Mouse (Mus musculus) neutrophil, adult 5-6 weeks (primary cell): ENCODE results near the gene Mecp2. TPM values are rescaled to one million over a fixed set of nuclear protein-coding genes. Genes with fewer than 3 reads are reported as not detected.

ENCODE experiments used
- ATAC-seq: fragments of 151-379, 151-347 bp; 2 replicates; pipeline ENCODE4 v1.8.0; 2017; ENCODE audit warnings: mild to moderate bottlenecking, moderate TSS enrichment; ENCODE audit not compliant: insufficient number of reproducible peaks, poor library complexity, low FRiP score, severe bottlenecking; ENCODE audit errors: extremely low read depth
- total RNA-seq: library from RNA; stranded (forward); fragments of 200-1000 nt; gene quantifications from 2 replicates; pipeline ENCODE4 v1.2.3, GENCODE M21; 2017

Mecp2 gene
- total RNA-seq, 1 experiment from 2014 or later, result 27.6 TPM

DNA sequence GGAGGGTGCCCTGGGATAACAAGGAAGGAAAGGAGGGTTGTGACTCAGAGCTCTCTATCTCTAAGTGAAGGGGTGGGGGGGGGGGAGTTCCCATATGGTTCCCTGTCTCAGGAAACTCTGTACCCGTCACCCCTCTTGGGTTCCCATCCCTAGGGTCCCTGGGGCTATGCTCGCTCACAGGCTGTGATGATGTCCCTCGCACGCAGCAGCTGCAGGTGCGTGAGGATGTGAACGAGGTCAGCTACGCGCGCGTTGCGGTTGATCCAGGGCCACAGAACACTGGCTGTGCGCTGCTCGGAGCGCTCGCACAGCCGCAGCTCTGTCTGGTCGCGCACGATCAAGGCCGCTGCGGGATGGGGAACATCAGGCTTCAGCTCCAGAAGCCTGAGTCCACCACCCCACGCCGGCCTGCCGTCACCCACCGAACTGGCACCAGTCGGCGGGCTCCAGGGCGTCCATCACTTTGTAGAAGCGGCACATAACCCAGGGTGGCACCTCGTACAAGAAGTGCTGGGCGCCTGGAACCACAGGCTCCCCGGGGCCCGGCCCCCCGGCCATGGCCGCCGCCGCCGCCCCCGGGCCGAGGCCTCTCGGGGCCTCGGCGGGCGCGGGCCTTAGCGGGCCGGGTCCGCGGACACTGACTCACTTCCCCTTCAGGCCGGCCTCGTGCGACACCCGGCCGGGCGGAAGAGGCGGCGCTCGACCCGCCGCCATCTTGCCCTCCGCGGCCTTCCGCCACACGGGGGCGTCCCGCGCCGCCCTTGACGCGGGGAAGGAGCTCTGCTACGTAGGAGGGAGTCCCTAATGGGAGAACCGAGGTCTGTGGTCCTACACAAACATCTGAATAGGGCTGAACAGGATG lies 111.7 kb downstream of the Mecp2 start, which contains the start of gene Irak1:
Irak1 (minus strand) TSS at position 731 of the 862 bp plus-strand sequence.
- peak; percentile 94 for ATAC-seq

DNA sequence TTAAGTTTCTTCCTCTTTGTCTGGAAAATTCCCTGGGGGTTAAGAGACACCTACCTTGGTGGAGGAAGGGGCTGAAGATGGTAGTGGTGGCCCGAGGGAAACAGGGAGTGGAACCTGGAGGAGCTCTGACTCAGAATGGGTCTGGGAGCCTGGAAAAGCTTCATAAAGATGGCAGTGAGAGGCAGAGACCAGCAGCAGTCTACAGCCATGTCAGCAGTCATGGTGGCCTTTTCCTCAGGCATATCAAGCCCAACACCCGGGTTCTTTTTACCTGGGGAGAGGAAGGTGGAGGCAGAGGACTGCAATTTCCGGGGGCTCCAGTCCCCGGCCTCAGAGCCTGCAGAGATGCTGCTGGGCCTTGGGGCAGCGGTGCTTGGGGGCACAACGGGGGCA lies 112.4 kb downstream of the Mecp2 start:
- no peak for ATAC-seq

DNA sequence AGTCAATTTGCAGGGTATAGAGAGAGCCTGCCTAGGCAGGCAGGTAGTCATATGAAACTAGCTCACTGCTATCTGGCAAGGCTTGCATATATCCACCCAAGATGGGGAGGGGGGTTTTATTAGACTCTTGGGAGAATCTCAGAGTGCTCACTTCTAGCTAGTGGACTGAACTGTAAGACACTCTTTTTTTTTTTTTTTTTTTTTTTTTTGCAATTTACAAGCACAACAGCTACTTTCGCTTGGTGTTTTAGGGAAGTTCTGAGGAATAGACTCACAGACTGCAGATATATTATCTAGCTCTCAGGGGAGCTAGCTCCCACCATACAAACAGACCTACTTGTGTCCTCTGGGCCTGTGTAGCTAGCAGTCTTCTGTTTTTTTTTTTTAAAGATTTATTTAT lies 120.6 kb downstream of the Mecp2 start:
- ATAC-seq, result no peak

DNA sequence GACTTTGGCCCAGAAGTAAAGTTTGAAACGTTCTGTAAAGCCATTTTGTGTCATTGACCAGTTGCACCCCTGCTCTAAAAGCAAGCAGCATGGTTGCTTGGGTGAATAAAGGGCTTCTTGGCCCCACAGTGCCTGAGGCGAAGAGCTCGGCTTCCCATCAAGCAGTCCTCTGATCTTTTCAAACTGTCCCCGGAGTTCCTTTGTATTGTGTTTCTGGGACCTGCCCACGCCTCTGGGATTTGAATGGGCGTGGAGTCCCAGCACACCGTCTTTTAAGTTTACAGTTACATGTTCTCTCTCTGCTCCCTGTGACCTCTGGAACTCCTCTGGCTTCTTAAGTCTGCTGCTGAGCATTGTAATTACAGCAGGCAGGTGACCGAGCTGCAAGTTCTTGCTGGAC lies 127.1 kb downstream of the Mecp2 start:
- ATAC-seq, result no peak

DNA sequence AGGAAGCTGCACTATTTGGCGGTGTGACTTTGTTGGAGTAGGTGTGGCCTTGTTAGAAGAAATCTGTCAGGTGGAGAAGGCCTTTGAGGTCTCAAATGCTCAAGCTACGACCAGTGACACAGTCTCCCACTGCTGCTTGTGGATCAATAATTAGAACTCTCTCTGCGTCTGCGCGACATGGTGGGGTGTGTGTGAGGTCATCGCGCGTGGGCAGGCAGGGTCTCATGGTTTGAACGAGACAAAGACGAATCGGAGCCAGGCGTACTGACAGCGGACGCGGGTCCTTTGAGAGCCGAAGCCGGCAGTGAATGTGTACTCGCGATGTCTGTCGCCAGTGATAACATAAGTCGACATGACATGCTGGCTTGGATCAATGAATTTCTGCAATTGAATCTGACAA lies 128.8 kb downstream of the Mecp2 start:
- ATAC-seq, result no peak

DNA sequence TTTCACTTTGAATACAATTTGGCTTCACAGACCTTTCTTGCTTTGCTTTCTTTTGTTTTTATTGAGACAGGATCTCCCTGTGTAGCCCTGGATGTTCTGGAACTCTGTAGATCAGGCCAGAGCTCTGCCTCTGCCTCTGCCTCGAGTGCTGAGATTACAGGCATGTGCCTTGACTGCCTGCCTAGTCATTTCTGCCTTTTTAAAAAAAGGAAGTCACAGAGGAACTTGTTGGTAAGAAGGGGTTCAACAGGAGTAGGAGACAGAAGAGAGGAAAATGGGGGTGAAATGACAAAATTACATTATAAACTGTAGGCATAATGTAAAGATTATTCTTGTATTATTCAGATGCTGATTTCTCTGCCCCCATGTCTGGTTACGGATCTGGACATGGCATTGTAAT lies 131.5 kb downstream of the Mecp2 start:
- no peak for ATAC-seq

DNA sequence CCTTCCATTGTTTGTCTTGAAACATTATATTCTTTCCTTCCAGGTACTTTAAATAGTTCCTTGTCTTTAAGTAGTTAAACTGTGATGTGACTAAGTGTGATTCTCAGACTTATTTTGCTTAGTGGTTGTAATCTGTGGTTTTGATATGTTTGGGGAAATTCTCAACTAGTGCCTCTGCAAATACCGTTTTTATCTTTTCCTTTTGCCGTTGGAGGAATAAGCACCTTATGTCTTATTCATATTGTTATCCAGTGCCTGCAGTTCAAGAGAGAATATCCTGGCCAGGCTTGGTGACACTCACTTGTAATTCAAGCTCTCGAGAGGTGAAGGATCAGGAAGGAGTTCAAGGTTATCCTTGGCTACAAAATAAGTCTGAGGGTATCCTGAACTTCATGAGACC lies 134.1 kb downstream of the Mecp2 start:
- ATAC-seq, result no peak

DNA sequence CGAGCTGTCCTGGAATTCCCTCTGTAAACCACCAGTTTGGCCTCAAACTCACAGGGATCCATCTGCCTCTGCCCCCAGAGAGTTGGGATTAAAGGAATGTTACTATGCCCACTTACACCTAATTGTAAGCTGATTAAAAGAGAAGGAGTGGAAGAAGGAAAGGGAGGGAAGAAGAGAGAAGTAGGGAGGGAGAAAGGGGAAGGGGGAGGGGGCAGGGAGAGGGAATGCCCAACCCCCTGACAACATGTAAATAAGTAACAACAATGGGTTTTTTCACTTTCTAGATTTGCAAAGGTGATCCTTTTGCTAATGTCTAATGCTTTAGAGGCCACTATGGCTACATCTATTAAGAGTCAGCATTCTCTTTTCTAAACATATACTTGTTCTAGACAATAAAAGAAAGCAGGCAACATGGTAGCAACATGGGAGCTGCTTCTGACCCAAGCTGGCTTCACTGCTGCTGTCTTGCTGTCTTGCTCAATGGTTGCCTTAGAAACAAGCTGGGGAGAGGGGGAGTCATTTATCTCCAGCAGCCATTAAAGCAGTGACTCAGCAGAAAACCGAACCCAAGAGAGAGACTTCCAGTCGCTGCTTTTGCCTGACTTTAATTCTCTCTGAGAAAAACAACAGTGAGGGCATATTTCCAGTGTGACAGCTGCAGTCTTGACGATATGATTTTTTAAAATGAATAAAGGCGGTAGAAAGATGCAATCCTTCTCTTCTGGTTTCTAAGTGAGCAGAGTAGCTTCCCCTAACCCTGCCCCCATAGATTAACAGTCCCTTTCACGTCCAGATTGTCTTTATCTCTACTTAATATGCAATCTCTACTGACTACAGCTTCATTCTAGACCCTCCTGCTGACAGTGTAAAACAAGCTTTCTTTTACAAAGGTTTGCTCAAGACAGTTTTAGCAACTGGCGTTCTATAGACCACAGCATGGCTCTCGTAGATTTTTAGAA lies 136.0 kb downstream of the Mecp2 start:
- ATAC-seq, result no peak

DNA sequence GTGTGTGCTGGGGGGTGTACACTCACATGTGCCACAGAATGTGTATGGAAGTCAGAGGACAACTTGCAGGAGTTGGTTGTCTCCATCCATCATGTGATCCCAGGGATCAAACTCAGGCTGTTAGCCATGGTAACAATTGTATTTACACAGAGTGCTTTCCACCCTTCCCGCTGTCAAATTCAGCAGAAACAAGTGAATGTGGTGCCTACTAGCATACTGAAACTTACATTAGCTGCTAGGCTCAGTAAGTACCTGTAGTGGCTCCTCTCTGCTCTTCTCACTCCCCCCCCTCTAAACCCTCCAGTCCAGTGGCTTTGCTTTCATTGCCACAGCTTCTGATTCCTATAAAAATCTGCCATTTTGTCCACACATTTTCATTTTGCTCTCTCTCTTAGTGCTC lies 157.4 kb downstream of the Mecp2 start:
- no peak for ATAC-seq

Other genes with a start within 250 kb of the Mecp2 start
- 2.4 and 2.6 TPM in 2 replicates for gene Avpr2, start 243.3 kb downstream of the Mecp2 start, total RNA-seq
- gene L1cam, start 239.3 kb downstream of the Mecp2 start, total RNA-seq, result 20.3 and 22.2 TPM in 2 replicates
- gene Arhgap4, start 213.5 kb downstream of the Mecp2 start, total RNA-seq, result 358 and 362 TPM in 2 replicates
- gene Naa10, start 213.4 kb downstream of the Mecp2 start, total RNA-seq, result 46.7 TPM in 2 replicates
- gene Renbp, start 204.5 kb downstream of the Mecp2 start, total RNA-seq, result 6.5 and 7.0 TPM in 2 replicates
- 41.7 and 41.9 TPM in 2 replicates for gene Hcfc1, start 169.0 kb downstream of the Mecp2 start, total RNA-seq
- gene Irak1, start 111.4 kb downstream of the Mecp2 start, total RNA-seq, result 78.7 and 79.5 TPM in 2 replicates
- not detected in 2 replicates for gene Opn1mw, start 7.9 kb downstream of the Mecp2 start, total RNA-seq
- not detected in 2 replicates for gene Tex28, start 32.5 kb upstream of the Mecp2 start, total RNA-seq
- 0.35 and 0.49 TPM in 2 replicates for gene Tktl1, start 41.9 kb upstream of the Mecp2 start, total RNA-seq
- gene Flna, start 114.5 kb upstream of the Mecp2 start, total RNA-seq, result 1,056 and 1,114 TPM in 2 replicates
- gene Emd, start 119.3 kb upstream of the Mecp2 start, total RNA-seq, result 61.5 and 63.0 TPM in 2 replicates
- 816 and 927 TPM in 2 replicates for gene Rpl10, start 135.4 kb upstream of the Mecp2 start, total RNA-seq
- gene Taz, start 146.5 kb upstream of the Mecp2 start, total RNA-seq, result 124 and 125 TPM in 2 replicates
- gene Dnase1l1, start 147.0 kb upstream of the Mecp2 start, total RNA-seq, result 31.2 and 32.5 TPM in 2 replicates
- 400 and 416 TPM in 2 replicates for gene Atp6ap1, start 161.7 kb upstream of the Mecp2 start, total RNA-seq
- 256 and 284 TPM in 2 replicates for gene Gdi1, start 169.6 kb upstream of the Mecp2 start, total RNA-seq
- 85.7 and 97.0 TPM in 2 replicates for gene Fam50a, start 177.7 kb upstream of the Mecp2 start, total RNA-seq
- 2.9 and 3.4 TPM in 2 replicates for gene Plxna3, start 193.7 kb upstream of the Mecp2 start, total RNA-seq
- 3.6 and 4.5 TPM in 2 replicates for gene Lage3, start 218.3 kb upstream of the Mecp2 start, total RNA-seq
- gene Ubl4a, start 237.9 kb upstream of the Mecp2 start, total RNA-seq, result 7.8 and 7.9 TPM in 2 replicates
- gene Slc10a3, start 238.0 kb upstream of the Mecp2 start, total RNA-seq, result 12.9 and 14.2 TPM in 2 replicates